Comparison of ENCODE assay signal across 8 mouse cellular contexts in the genomic region with DNA sequence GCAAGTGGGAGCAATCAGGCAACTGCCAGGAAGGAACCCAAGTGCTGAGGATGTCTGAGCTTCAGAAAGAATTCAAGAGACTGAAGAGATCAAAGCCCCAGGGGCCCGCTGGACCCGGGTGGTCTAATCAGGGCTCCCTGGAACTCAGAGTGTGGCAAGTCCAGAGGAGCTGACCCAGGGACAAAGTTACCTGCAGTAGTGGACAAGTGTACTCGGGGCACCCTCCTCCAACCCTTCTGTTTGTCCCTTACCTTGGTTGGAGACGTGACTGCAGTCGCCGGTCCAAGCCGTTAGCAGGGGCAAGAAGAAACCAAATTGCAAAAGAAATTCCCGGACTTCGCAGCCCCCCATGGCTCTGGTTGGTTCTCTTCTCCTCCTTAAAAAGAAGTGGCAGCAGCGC. TPM values are rescaled to one million over a fixed set of nuclear protein-coding genes. Genes with fewer than 3 reads are reported as not detected.
A peak's percentile ranks its signal among the peaks of the same experiment; 100 is the strongest.
DNase-seq lines count a peak whose midpoint lies in the region; ATAC-seq and TF ChIP-seq lines count a peak whose summit lies in the region.

No protein-coding gene starts in this region.

- no peaks in the 10 kb centered on the region for H3K36me3 ChIP-seq in lung, embryonic 15.5 days
- no peaks in the 10 kb centered on the region for H3K36me3 ChIP-seq in limb, embryonic 14.5 days (ENCODE audit: control insufficient read depth, insufficient read depth, low read length)

- DNase-seq in adrenal gland, postnatal 10 days, result peak; percentile 1
- DNase-seq in adrenal gland, adult 2 months, result no peak
- DNase-seq in lung, postnatal 4 days, result no peak
- no peak for DNase-seq in limb, embryonic 14.5 days (ENCODE audit: low spot score)
- DNase-seq in urinary bladder, adult 18-20 months (ENCODE audit: low spot score in 2 of 2), result no peak
- no peak for DNase-seq in T-cell, adult 2 months (ENCODE audit: low spot score)
- DNase-seq in gastrocnemius, postnatal 4 days (ENCODE audit: low spot score in 2 of 2), result no peak

- 0 out of 2 replicates have a peak, but pooled peaks cover 11% of the 10 kb centered on the region for H3K4me1 ChIP-seq in lung, embryonic 15.5 days
- peaks cover 10% of the 10 kb centered on the region for H3K4me1 ChIP-seq in limb, embryonic 14.5 days (ENCODE audit: control insufficient read depth, insufficient read depth, low read length)

- 2% methylated on average over 10 of the region's 10 CpGs for WGBS in lung, embryonic 15.5 days
- WGBS in limb, embryonic 14.5 days, result 2% methylated on average over 10 of the region's 10 CpGs

- H3K4me3 ChIP-seq in lung, embryonic 15.5 days, result peak overlapping the region; percentile 29; the same call in 1 of the 2 replicates
- peak overlapping the region; percentile 44 for H3K4me3 ChIP-seq in limb, embryonic 14.5 days (replicated peaks; ENCODE audit: low read length)

- no peak for TF ChIP-seq POLR2A in limb, embryonic 14.5 days (IDR thresholded peaks at IDR 0.05; ENCODE audit: borderline replicate concordance, extremely low read depth, insufficient read depth, insufficient read length)

- no peak overlapping the region for H3K9ac ChIP-seq in lung, embryonic 15.5 days
- peak overlapping the region; percentile 43 for H3K9ac ChIP-seq in limb, embryonic 14.5 days (ENCODE audit: low read depth, low read length, severe bottlenecking)

- ATAC-seq in lung, embryonic 15.5 days (ENCODE audit: borderline replicate concordance, extremely low read depth, low FRiP score, low TSS enrichment), result peak; percentile 39; the same call in 1 of the 2 replicates
- no peak for ATAC-seq in limb, embryonic 14.5 days (ENCODE audit: low FRiP score, low read depth)

- H3K9me3 ChIP-seq in lung, embryonic 15.5 days, result no peaks in the 10 kb centered on the region
- H3K9me3 ChIP-seq in limb, embryonic 14.5 days (ENCODE audit: control insufficient read depth, low read length), result no peaks in the 10 kb centered on the region

- H3K27ac ChIP-seq in lung, embryonic 15.5 days, result no peak overlapping the region
- H3K27ac ChIP-seq in limb, embryonic 14.5 days (replicated peaks; ENCODE audit: low read depth, low read length), result no peak overlapping the region

- H3K4me2 ChIP-seq in lung, embryonic 15.5 days, result peak overlapping the region; percentile 59
- H3K4me2 ChIP-seq in limb, embryonic 14.5 days (replicated peaks; ENCODE audit: low read depth, low read length, severe bottlenecking), result peak overlapping the region; percentile 86

- H3K27me3 ChIP-seq in lung, embryonic 15.5 days, result peaks cover 31% of the 10 kb centered on the region
- peaks cover 29% of the 10 kb centered on the region for H3K27me3 ChIP-seq in limb, embryonic 14.5 days (ENCODE audit: control insufficient read depth, insufficient read depth, low read length)

RNA-seq across cellular contexts. Expression of a gene that starts 0.7 kb away (rescaled TPM):
- not detected for total RNA-seq in adrenal gland, postnatal 10 days (2021)
- under 1 TPM in 1 of 2 experiments, not detected in 1; 0.31 TPM for total RNA-seq in adrenal gland, adult 2 months (2021)
- polyA plus RNA-seq in adrenal gland, adult 2 months (2012; rRNA removed), result not detected in 2 replicates
- 0.13 TPM in 1 of 2 replicates, not detected in the other for polyA plus RNA-seq in lung, embryonic 15.5 days (2015; fragmentation: Nextera tagmentation; extraction: Ambion mirVana)
- 0.35 and 0.41 TPM in 2 replicates for polyA plus RNA-seq in limb, embryonic 14.5 days (2012; rRNA removed)
- polyA plus RNA-seq in limb, embryonic 14.5 days (2014; fragmentation: Nextera tagmentation; extraction: Ambion mirVana), result 0.67 and 1.3 TPM in 2 replicates
- total RNA-seq in gastrocnemius, postnatal 4 days (2021), result under 1 TPM; 0.16 to 0.20 TPM
